Comparison of ENCODE assay signal across 21 mouse cellular contexts in the genomic region with DNA sequence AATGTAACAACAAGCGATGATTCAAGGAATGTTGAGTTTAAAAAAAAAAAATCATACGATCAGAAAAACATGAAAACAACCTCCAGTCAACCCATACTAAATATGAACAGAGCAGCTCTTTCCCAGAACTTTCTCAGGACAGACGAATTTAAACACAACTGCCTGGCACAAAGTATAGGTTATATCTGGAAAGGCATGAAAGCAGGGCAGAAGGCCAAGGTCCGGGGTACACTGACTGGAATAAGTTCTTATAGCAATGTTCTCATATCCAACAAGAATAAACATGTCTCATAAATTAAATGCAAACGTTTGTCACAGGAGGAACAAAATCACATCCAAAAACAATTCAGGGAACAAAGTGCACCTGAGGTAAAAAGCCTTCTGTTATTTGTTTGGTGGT. TPM values are rescaled to one million over a fixed set of nuclear protein-coding genes. Genes with fewer than 3 reads are reported as not detected.
"Had no signal": no experiment of that assay in that cellular context is flagged by ENCODE, and none has a peak within 500 bp of the region (broad histone marks: within the 10 kb centered on the region; RNA-seq: fewer than 3 reads in every experiment).

No protein-coding gene starts in this region.

- H3K27ac ChIP-seq: gastrocnemius, adult 2 months; heart, embryonic 13.5 days; heart, embryonic 15.5 days; hindbrain, embryonic 10.5 days; hindbrain, embryonic 12.5 days; hindbrain, embryonic 14.5 days; intestine, embryonic 15.5 days; limb, embryonic 13.5 days; limb, embryonic 15.5 days; liver, embryonic 12.5 days; liver, embryonic 14.5 days had no signal

- H3K27me3 ChIP-seq: heart, embryonic 13.5 days; heart, embryonic 15.5 days; hindbrain, embryonic 12.5 days; intestine, embryonic 15.5 days; limb, embryonic 13.5 days; limb, embryonic 15.5 days; liver, embryonic 12.5 days had no signal

- H3K4me3 ChIP-seq: gastrocnemius, adult 2 months; heart, embryonic 13.5 days; heart, embryonic 15.5 days; hindbrain, embryonic 10.5 days; hindbrain, embryonic 12.5 days; intestine, embryonic 15.5 days; limb, embryonic 13.5 days; limb, embryonic 15.5 days; liver, embryonic 12.5 days had no signal

- H3K36me3 ChIP-seq: heart, embryonic 13.5 days; heart, embryonic 15.5 days; hindbrain, embryonic 10.5 days; hindbrain, embryonic 12.5 days; intestine, embryonic 15.5 days; limb, embryonic 13.5 days; limb, embryonic 15.5 days; liver, embryonic 12.5 days had no signal

- H3K9ac ChIP-seq: heart, embryonic 13.5 days; heart, embryonic 15.5 days; hindbrain, embryonic 12.5 days; hindbrain, embryonic 14.5 days; intestine, embryonic 15.5 days; limb, embryonic 13.5 days; limb, embryonic 15.5 days; liver, embryonic 12.5 days; liver, embryonic 14.5 days had no signal

- H3K9me3 ChIP-seq: heart, embryonic 15.5 days; intestine, embryonic 15.5 days; limb, embryonic 15.5 days; liver, embryonic 12.5 days had no signal

- H3K4me1 ChIP-seq: heart, embryonic 13.5 days; heart, embryonic 15.5 days; hindbrain, embryonic 10.5 days; hindbrain, embryonic 12.5 days; intestine, embryonic 15.5 days; limb, embryonic 13.5 days; limb, embryonic 15.5 days; liver, embryonic 12.5 days had no signal

- DNase-seq: gastrocnemius, adult 2 months; gastrocnemius, postnatal 10 days; gastrocnemius, postnatal 25 days; kidney, adult 18-20 months; kidney, adult 8-10 months; kidney, postnatal 10 days; kidney, postnatal 25 days; layer of hippocampus, adult 9-11 months; layer of hippocampus, postnatal 36 days; left cerebral cortex, postnatal 4 days had no signal

RNA-seq across cellular contexts. Expression of gene Vipr2, which starts 42.2 kb away (rescaled TPM):
- polyA plus RNA-seq: liver, adult 2 months had no signal
